Mouse (Mus musculus) limb, embryonic 14.5 days (tissue): ENCODE results near the gene Cyp2w1. TPM values are rescaled to one million over a fixed set of nuclear protein-coding genes. Genes with fewer than 3 reads are reported as not detected.

Experiments
- ATAC-seq: fragments of 200-750 bp; cut with Nextera tagmentation; 2 replicates; pipeline ENCODE4 v1.8.0; 2017; ENCODE audit warnings: low read depth, moderate number of reproducible peaks, moderate TSS enrichment; ENCODE audit not compliant: low FRiP score
- DNase-seq: peaks from one replicate; pipeline ENCODE4 v3.0.0-alpha.2; 2015; ENCODE audit warnings: low spot score
- H3K27ac ChIP-seq: fragments of 300-500 bp; sonication (generic); replicated peaks from 2 replicates; pipeline ENCODE4 v1.5.1; 2014; ENCODE audit warnings: low read depth, mild to moderate bottlenecking, low read length, moderate library complexity, mixed read lengths
- H3K27me3 ChIP-seq: fragments of 300-500 bp; sonication (generic); 2 replicates; pipeline ENCODE4 v1.6.1; 2014; ENCODE audit warnings: low read length, mixed read lengths; ENCODE audit not compliant: control insufficient read depth, insufficient read depth
- H3K36me3 ChIP-seq: fragments of 300-500 bp; sonication (generic); 2 replicates; pipeline ENCODE4 v1.6.1; 2014; ENCODE audit warnings: mild to moderate bottlenecking, low read length, moderate library complexity, mixed read lengths; ENCODE audit not compliant: control insufficient read depth, insufficient read depth
- H3K4me1 ChIP-seq: fragments of 300-500 bp; sonication (generic); 2 replicates; pipeline ENCODE4 v1.6.1; 2014; ENCODE audit warnings: antibody characterized with exemption, low read length, mixed read lengths; ENCODE audit not compliant: control insufficient read depth, insufficient read depth
- H3K4me2 ChIP-seq: fragments of 300-500 bp; sonication (generic); replicated peaks from 2 replicates; pipeline ENCODE4 v1.6.1; 2014; ENCODE audit warnings: low read depth, mild to moderate bottlenecking, low read length, moderate library complexity; ENCODE audit not compliant: severe bottlenecking
- H3K4me3 ChIP-seq: fragments of 300-500 bp; sonication (generic); replicated peaks from 2 replicates; pipeline ENCODE4 v1.5.1; 2014; ENCODE audit warnings: low read length
- H3K9ac ChIP-seq: fragments of 300-500 bp; sonication (generic); 2 replicates; pipeline ENCODE4 v1.6.1; 2014; ENCODE audit warnings: mild to moderate bottlenecking, low read depth, low read length, moderate library complexity; ENCODE audit not compliant: severe bottlenecking
- H3K9me3 ChIP-seq: fragments of 300-500 bp; sonication (generic); 2 replicates; pipeline ENCODE4 v1.6.1; 2016; ENCODE audit warnings: low read length; ENCODE audit not compliant: control insufficient read depth
- POLR2A ChIP-seq: fragments of 200-500 bp; IDR thresholded peaks from 2 replicates; pipeline ENCODE4 v1.8.0; 2012; ENCODE audit warnings: inconsistent platforms, mild to moderate bottlenecking, moderate library complexity, borderline replicate concordance; ENCODE audit not compliant: insufficient read depth, insufficient read length; ENCODE audit errors: extremely low read depth
- WGBS: fragments of 180-500 bp; shearing (Covaris S2); extraction: QIAGEN DNeasy Blood & Tissue Kit; methylation state at CpG from one replicate; pipeline ENCODE4 v1.1.7; 2014; 5-methylcytosine and 5-hydroxymethylcytosine counted together
- polyA plus RNA-seq, 2 experiments: library from polyadenylated mRNA; depleted of rRNA in 1 of 2; stranded (reverse) in 1 of 2; unstranded in 1 of 2; fragments of >200 nt; fragmentation: Nextera tagmentation in 1 of 2; extraction: Ambion mirVana in 1 of 2; gene quantifications; 2 replicates each; pipeline versions ENCODE4 v1.2.1 to v1.2.3; 2012 to 2014

The Cyp2w1 gene
- polyA plus RNA-seq, 2 experiments, result 19.6 to 29.3 TPM

DNA sequence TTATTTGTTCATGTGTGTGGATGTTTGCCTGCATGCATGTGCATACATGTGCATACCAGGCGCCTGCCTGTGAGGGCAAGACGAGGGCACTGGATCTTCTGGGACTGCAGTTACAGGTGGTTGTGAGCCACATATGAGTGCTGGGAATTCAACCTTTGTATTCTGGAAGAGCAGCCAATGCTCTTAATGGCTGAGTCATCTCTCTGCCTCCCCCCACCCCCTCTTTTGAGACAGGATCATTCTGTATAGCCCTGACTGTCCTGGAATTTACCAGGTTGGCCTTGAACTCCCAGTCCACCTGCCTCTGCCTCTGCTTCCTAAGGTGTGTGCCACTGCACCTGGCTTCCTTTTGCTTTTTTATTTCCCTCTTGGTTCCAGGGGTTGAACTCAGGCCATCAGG lies 22.4 kb downstream of the Cyp2w1 start:
- Histone ChIP-seq H3K36me3 (no peaks in the 10 kb centered on the region), H3K27me3 (no peaks in the 10 kb centered on the region), H3K27ac (no peak overlapping the region), H3K9ac (no peak overlapping the region), H3K4me3 (no peak overlapping the region), H3K4me1 (peaks cover 45% of the 10 kb centered on the region), H3K9me3 (no peaks in the 10 kb centered on the region), H3K4me2 (no peak overlapping the region)
- DNase-seq (no peak), ATAC-seq (no peak)
- WGBS, result 86% methylated on average over 2 of the region's 2 CpGs
- TF ChIP-seq POLR2A, result no peak

DNA sequence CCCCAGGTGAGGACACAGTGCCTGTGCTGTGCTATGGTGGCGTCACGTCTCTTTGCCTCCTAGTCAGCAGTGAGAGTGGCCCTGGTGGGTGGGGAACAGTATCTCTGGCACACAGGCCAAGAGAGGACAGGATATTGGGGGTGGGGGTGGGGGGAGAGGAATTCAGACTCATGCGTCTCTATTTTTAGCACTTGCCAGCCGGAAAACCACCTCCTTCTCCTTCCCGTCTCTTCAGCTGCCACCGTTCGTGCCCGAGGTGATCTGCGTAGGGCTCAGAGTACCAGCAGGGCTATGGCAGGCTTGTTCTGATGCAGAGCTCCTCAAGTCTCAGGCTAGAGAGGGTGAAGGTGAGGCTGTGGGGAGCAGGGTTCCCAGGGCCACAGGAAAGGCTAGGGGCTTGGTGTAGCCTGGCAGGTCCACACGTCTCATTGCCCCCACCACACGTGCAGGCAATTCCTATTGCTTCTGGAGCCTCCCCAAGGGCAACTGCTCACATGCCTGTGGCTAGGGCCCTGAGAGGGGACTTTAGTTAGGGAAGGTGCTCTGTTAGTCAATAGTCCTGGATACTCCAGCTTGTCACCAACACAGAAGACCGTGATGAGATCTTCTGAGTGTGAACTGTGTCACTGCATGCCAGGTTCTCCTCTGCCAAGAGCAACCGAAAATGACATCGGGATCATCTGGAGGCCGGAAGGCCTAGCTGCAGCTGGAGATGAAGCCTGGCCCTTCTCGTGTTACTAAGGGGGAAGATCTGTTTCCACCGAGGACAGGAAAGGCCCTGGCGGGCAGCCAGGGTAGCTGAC lies 25.3 kb downstream of the Cyp2w1 start, which contains the start of gene Gpr146:
TSS of gene Gpr146 (plus strand) at position 230 of the 803 bp plus-strand sequence.
- 55% methylated on average over 18 of the region's 18 CpGs for WGBS
- DNase-seq, result peak; percentile 60
- Histone ChIP-seq H3K27me3 (no peaks in the 10 kb centered on the region), H3K9ac (no peak within 1 kb of the TSS), H3K4me1 (peaks cover 33% of the 10 kb centered on the region), H3K27ac (0 out of 2 replicates have a peak within 1 kb of the TSS, but pooled peaks have one; percentile 55), H3K36me3 (no peaks in the 10 kb centered on the region), H3K4me3 (no peak within 1 kb of the TSS), H3K9me3 (no peaks in the 10 kb centered on the region), H3K4me2 (no peak within 1 kb of the TSS)
- no peak for ATAC-seq
- TF ChIP-seq POLR2A, result no peak

DNA sequence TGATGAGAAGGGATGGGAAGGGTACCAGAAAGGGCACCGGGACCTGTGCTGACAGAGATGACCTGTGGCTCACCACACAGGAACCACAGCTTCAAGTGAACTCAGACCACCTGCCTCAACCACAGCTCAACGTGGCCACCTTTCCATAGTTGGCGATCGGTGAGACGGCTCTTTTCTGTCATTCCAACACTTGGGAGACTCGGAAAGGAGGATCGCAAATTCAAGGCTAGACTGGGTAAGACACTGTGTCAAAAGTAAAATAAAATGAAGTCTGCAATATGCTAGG lies 25.8 kb downstream of the Cyp2w1 start:
- TF ChIP-seq POLR2A, result no peak
- peaks cover 33% of the 10 kb centered on the region for H3K4me1 ChIP-seq
- H3K9me3 ChIP-seq, result no peaks in the 10 kb centered on the region
- H3K9ac ChIP-seq, result no peak overlapping the region
- no peaks in the 10 kb centered on the region for H3K27me3 ChIP-seq
- H3K36me3 ChIP-seq, result no peaks in the 10 kb centered on the region
- H3K27ac ChIP-seq, result no peak overlapping the region
- H3K4me2 ChIP-seq, result no peak overlapping the region
- ATAC-seq (no peak), DNase-seq (no peak)
- H3K4me3 ChIP-seq, result no peak overlapping the region
- 90% methylated on average over 7 of the region's 7 CpGs for WGBS

DNA sequence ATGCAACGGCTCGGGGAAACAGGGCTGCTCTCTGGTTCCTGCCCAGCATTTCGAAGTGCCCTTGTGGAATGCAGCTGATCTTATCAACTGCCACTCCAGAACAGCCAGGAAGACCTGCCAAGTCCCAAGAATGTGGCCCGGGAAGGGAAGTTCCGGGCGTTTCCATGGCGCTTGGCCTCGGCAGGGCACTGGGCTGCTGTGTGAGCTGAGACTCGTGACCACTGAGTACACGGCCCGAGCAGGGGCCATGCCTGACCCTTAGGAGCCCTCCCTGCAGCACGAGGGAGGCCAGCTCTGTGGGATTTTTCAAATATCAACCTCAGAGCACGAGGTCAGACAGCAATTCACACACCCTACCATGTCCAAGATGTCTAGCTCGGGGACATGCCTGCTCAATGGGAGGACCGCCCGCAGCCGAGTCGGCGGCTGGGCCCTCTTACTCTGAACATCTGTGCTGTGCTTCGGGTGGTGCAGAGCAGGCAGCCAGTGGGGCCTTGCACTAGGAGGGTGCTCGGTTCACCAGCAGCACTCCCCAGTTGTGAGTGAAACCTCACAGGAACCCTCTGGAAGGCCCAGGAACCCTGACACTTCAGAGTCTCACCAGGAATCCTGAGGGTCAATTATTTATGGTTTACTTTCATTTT lies 26.7 kb downstream of the Cyp2w1 start:
- no peak for ATAC-seq
- peaks cover 33% of the 10 kb centered on the region for H3K4me1 ChIP-seq
- H3K4me2 ChIP-seq, result 0 out of 2 replicates have a peak overlapping the region, but pooled peaks have one; percentile 10

DNA sequence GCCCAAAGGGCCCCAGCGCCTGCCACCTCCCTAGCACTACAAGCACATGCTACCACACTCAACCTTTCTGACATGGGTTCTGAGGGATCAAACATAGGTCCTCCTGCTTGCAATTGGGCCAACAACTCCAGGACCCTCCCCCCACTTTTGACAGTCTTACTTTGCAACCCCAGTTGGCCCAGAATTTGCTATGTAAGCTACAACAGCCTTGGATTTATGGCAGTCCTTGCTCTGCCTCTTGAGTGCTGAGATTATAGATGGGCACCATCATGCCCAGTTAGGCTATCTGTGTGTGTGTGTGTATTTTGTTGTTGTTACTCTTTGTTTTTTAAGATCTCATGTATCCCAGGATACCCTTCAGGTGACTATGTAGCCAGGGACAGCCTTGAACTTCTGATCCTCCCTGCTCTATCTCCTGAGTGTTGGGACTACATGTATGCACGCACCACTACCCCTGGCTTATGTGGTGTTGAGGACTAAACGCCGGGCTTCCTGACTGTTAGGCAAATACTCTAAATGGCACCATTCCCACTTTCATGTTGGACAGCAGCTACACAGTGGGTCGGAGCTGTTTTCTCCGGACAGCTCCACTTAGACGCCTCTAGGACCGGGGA lies 27.5 kb downstream of the Cyp2w1 start:
- WGBS, result 23% methylated on average over 8 of the region's 8 CpGs
- Histone ChIP-seq H3K4me3 (peak overlapping the region; percentile 58), H3K9me3 (no peaks in the 10 kb centered on the region), H3K4me1 (peaks cover 33% of the 10 kb centered on the region), H3K4me2 (peak overlapping the region; percentile 73), H3K9ac (peak overlapping the region; percentile 60; the same call in 1 of the 2 replicates), H3K27ac (no peak overlapping the region), H3K27me3 (no peaks in the 10 kb centered on the region), H3K36me3 (no peaks in the 10 kb centered on the region)
- no peak for ATAC-seq
- no peak for DNase-seq
- no peak for TF ChIP-seq POLR2A

More for the DNA sequence above, 26.7 kb downstream of the Cyp2w1 start:
- Histone ChIP-seq H3K36me3 (no peaks in the 10 kb centered on the region), H3K9me3 (no peaks in the 10 kb centered on the region), H3K9ac (no peak overlapping the region), H3K27ac (0 out of 2 replicates have a peak overlapping the region, but pooled peaks have one; percentile 26), H3K4me3 (no peak overlapping the region), H3K27me3 (no peaks in the 10 kb centered on the region)
- no peak for DNase-seq
- WGBS, result 49% methylated on average over 20 of the region's 21 CpGs
- TF ChIP-seq POLR2A, result no peak
